Mouse (Mus musculus) hindbrain, embryonic 11.5 days (tissue): Measurements from ENCODE around the gene Fgfr2. TPM values are rescaled to one million over a fixed set of nuclear protein-coding genes. Genes with fewer than 3 reads are reported as not detected.

Experiments
- ATAC-seq: fragments of 200-750 bp; cut with Nextera tagmentation; 2 replicates; pipeline ENCODE4 v1.8.0; 2017; ENCODE audit warnings: mild to moderate bottlenecking, moderate TSS enrichment, moderate library complexity; ENCODE audit not compliant: low FRiP score
- DNase-seq: peaks from one replicate; pipeline ENCODE4 v3.0.0-alpha.2; 2015; ENCODE audit warnings: low spot score
- H3K27ac ChIP-seq: fragments of 300-500 bp; sonication (generic); 2 replicates; pipeline ENCODE4 v1.5.1; 2014; ENCODE audit warnings: mild to moderate bottlenecking, low read depth, low read length
- H3K27me3 ChIP-seq: fragments of 300-500 bp; sonication (generic); 2 replicates; pipeline ENCODE4 v1.6.1; 2014; ENCODE audit warnings: mild to moderate bottlenecking, low read length, moderate library complexity, mixed read lengths; ENCODE audit not compliant: control insufficient read depth, insufficient read depth
- H3K36me3 ChIP-seq: fragments of 300-500 bp; sonication (generic); 2 replicates; pipeline ENCODE4 v1.6.1; 2014; ENCODE audit warnings: mild to moderate bottlenecking, low read length, moderate library complexity, mixed read lengths; ENCODE audit not compliant: control insufficient read depth, insufficient read depth
- H3K4me1 ChIP-seq: fragments of 300-500 bp; sonication (generic); replicated peaks from 2 replicates; pipeline ENCODE4 v1.6.1; 2014; ENCODE audit warnings: low read length, mixed read lengths; ENCODE audit not compliant: control insufficient read depth, insufficient read depth
- H3K4me2 ChIP-seq: fragments of 300-500 bp; sonication (generic); replicated peaks from 2 replicates; pipeline ENCODE4 v1.6.1; 2014; ENCODE audit warnings: mild to moderate bottlenecking, low read depth, low read length
- H3K4me3 ChIP-seq: fragments of 300-500 bp; sonication (generic); 2 replicates; pipeline ENCODE4 v1.5.1; 2014; ENCODE audit warnings: low read depth, low read length
- H3K9ac ChIP-seq: fragments of 300-500 bp; sonication (generic); 2 replicates; pipeline ENCODE4 v1.6.1; 2014; ENCODE audit warnings: low read depth, low read length
- H3K9me3 ChIP-seq: fragments of 300-500 bp; sonication (generic); 2 replicates; pipeline ENCODE4 v1.6.1; 2016; ENCODE audit warnings: low read length; ENCODE audit not compliant: control insufficient read depth
- WGBS: fragments of 180-500 bp; shearing (Covaris S2); extraction: QIAGEN DNeasy Blood & Tissue Kit; methylation state at CpG from one replicate; pipeline ENCODE4 v1.1.7; 2014; 5-methylcytosine and 5-hydroxymethylcytosine counted together
- polyA plus RNA-seq: library from polyadenylated mRNA; unstranded; fragments of >200 nt; fragmentation: Nextera tagmentation; extraction: Ambion mirVana; gene quantifications from 2 replicates; pipeline ENCODE4 v1.2.1, GENCODE M21; 2014

Gene Fgfr2
- polyA plus RNA-seq, 1 experiment from 2014 or later = 71.3 TPM

GRCm38 (mm10) chr7:130678414-130678813, 2444.7 kb downstream of the Fgfr2 start:
- ATAC-seq (no peak), DNase-seq (no peak)
- H3K4me1 ChIP-seq = no peaks in the 10 kb centered on the region
- H3K9me3 ChIP-seq = no peaks in the 10 kb centered on the region
- no peak overlapping the region for H3K4me3 ChIP-seq
- 96% methylated on average over 6 of the region's 6 CpGs for WGBS
- no peak overlapping the region for H3K4me2 ChIP-seq
- peak overlapping the region; percentile 75; the same call in 1 of the 2 replicates for H3K27ac ChIP-seq
- H3K27me3 ChIP-seq = no peaks in the 10 kb centered on the region
- H3K9ac ChIP-seq = no peak overlapping the region
- no peaks in the 10 kb centered on the region for H3K36me3 ChIP-seq

GRCm38 (mm10) chr7:130677541-130678274, 2445.4 kb downstream of the Fgfr2 start:
- no peak for ATAC-seq
- 77% methylated on average over 12 of the region's 12 CpGs for WGBS
- Histone ChIP-seq H3K4me2 (no peak overlapping the region), H3K36me3 (no peaks in the 10 kb centered on the region), H3K9me3 (no peaks in the 10 kb centered on the region), H3K27me3 (no peaks in the 10 kb centered on the region), H3K4me3 (no peak overlapping the region), H3K4me1 (no peaks in the 10 kb centered on the region), H3K9ac (no peak overlapping the region), H3K27ac (peak overlapping the region; percentile 75)
- DNase-seq = no peak

- H3K9ac ChIP-seq = no peak overlapping the region
- H3K36me3 ChIP-seq = no peaks in the 10 kb centered on the region
- no peak overlapping the region for H3K4me2 ChIP-seq
- no peaks in the 10 kb centered on the region for H3K9me3 ChIP-seq
- peak overlapping the region; percentile 75; the same call in 1 of the 2 replicates for H3K27ac ChIP-seq
- peak; percentile 63 for ATAC-seq
- DNase-seq = peak; percentile 42
- no peak overlapping the region for H3K4me3 ChIP-seq
- H3K27me3 ChIP-seq = no peaks in the 10 kb centered on the region
- 65% methylated on average over 11 of the region's 11 CpGs for WGBS
- H3K4me1 ChIP-seq = no peaks in the 10 kb centered on the region
These were observed 2446.1 kb downstream of the Fgfr2 start for GRCm38 (mm10) chr7:130676885-130677540.

- Histone ChIP-seq H3K9me3 (no peaks in the 10 kb centered on the region), H3K4me1 (no peaks in the 10 kb centered on the region; the same call in 1 of the 2 replicates), H3K36me3 (no peaks in the 10 kb centered on the region), H3K4me3 (no peak overlapping the region), H3K27me3 (no peaks in the 10 kb centered on the region), H3K4me2 (no peak overlapping the region), H3K9ac (no peak overlapping the region), H3K27ac (no peak overlapping the region)
- ATAC-seq (no peak), DNase-seq (no peak)
- 70% methylated on average over 9 of the region's 9 CpGs for WGBS
These were observed 2448.6 kb downstream of the Fgfr2 start for GRCm38 (mm10) chr7:130674526-130674925.

GRCm38 (mm10) chr7:130673169-130674033, 2449.7 kb downstream of the Fgfr2 start:
- Histone ChIP-seq H3K4me2 (no peak overlapping the region), H3K27ac (no peak overlapping the region), H3K4me1 (peaks cover 3% of the 10 kb centered on the region), H3K27me3 (no peaks in the 10 kb centered on the region), H3K9me3 (no peaks in the 10 kb centered on the region), H3K36me3 (no peaks in the 10 kb centered on the region), H3K4me3 (no peak overlapping the region), H3K9ac (no peak overlapping the region)
- ATAC-seq = peak; percentile 36; the same call in 1 of the 2 replicates
- DNase-seq = peak; percentile 70
- WGBS = 81% methylated on average over 9 of the region's 9 CpGs

GRCm38 (mm10) chr7:130671301-130671700, 2451.8 kb downstream of the Fgfr2 start:
- no peaks in the 10 kb centered on the region for H3K36me3 ChIP-seq
- no peak overlapping the region for H3K9ac ChIP-seq
- H3K4me3 ChIP-seq = no peak overlapping the region
- H3K4me2 ChIP-seq = no peak overlapping the region
- H3K27me3 ChIP-seq = no peaks in the 10 kb centered on the region
- ATAC-seq = 0 out of 2 replicates have a peak, but pooled peaks have one; percentile 21
- peaks cover 3% of the 10 kb centered on the region for H3K4me1 ChIP-seq
- H3K27ac ChIP-seq = no peak overlapping the region
- no peaks in the 10 kb centered on the region for H3K9me3 ChIP-seq
- no peak for DNase-seq
- 66% methylated on average over 6 of the region's 6 CpGs for WGBS

GRCm38 (mm10) chr7:130670358-130670757, 2452.8 kb downstream of the Fgfr2 start:
- peak overlapping the region; percentile 70; the same call in 1 of the 2 replicates for H3K27ac ChIP-seq

GRCm38 (mm10) chr7:130669370-130669881, 2453.7 kb downstream of the Fgfr2 start:
- H3K4me1 ChIP-seq = peaks cover 3% of the 10 kb centered on the region
- no peak overlapping the region for H3K4me3 ChIP-seq
- peak overlapping the region; percentile 84 for H3K27ac ChIP-seq
- H3K9me3 ChIP-seq = no peaks in the 10 kb centered on the region
- H3K4me2 ChIP-seq = no peak overlapping the region
- no peaks in the 10 kb centered on the region for H3K27me3 ChIP-seq
- ATAC-seq (peak; percentile 43), DNase-seq (no peak)
- WGBS = 57% methylated on average over 8 of the region's 8 CpGs
- H3K36me3 ChIP-seq = no peaks in the 10 kb centered on the region
- no peak overlapping the region for H3K9ac ChIP-seq

More at GRCm38 (mm10) chr7:130670358-130670757, 2452.8 kb downstream of the Fgfr2 start:
- Histone ChIP-seq H3K4me3 (no peak overlapping the region), H3K4me1 (peaks cover 3% of the 10 kb centered on the region), H3K9ac (no peak overlapping the region), H3K4me2 (no peak overlapping the region), H3K36me3 (no peaks in the 10 kb centered on the region), H3K9me3 (no peaks in the 10 kb centered on the region), H3K27me3 (no peaks in the 10 kb centered on the region)
- WGBS = 68% methylated on average over 4 of the region's 4 CpGs
- ATAC-seq (no peak), DNase-seq (no peak)
